Mouse (Mus musculus) C2C12 (cell line): ENCODE data around the gene Mok. TPM values are rescaled to one million over a fixed set of nuclear protein-coding genes. Genes with fewer than 3 reads are reported as not detected.

ENCODE experiments used
- H3K27me3 ChIP-seq: one replicate; pipeline ENCODE4 v1.6.1; 2011; ENCODE audit not compliant: control insufficient read depth, insufficient read depth, insufficient read length
- H3K36me3 ChIP-seq: one replicate; pipeline ENCODE4 v1.6.1; 2011; ENCODE audit not compliant: control insufficient read depth, insufficient read depth
- H3K4me3 ChIP-seq: one replicate; pipeline ENCODE4 v1.5.1; 2011; ENCODE audit warnings: mild to moderate bottlenecking, control low read depth; ENCODE audit not compliant: poor library complexity, insufficient read depth, severe bottlenecking
- H3K79me2 ChIP-seq: one replicate; pipeline ENCODE4 v1.6.1; 2011; ENCODE audit not compliant: control insufficient read depth, insufficient read depth
- H3K79me3 ChIP-seq: one replicate; pipeline ENCODE4 v1.6.1; 2011; ENCODE audit warnings: low read depth, control low read depth
- H3ac ChIP-seq: one replicate; pipeline ENCODE3; 2011; ENCODE audit warnings: low read depth; ENCODE audit not compliant: control insufficient read depth, insufficient read length
- CEBPB ChIP-seq: IDR thresholded peaks from one replicate; pipeline ENCODE4 v1.6.1; 2011; ENCODE audit warnings: low read depth, mild to moderate bottlenecking, control low read depth, moderate library complexity
- CTCF ChIP-seq: IDR thresholded peaks from one replicate; pipeline ENCODE4 v1.5.1; 2011; ENCODE audit not compliant: control insufficient read depth, insufficient read depth, insufficient read length
- FOSL1 ChIP-seq: IDR thresholded peaks from one replicate; pipeline ENCODE4 v1.8.0; 2011; ENCODE audit warnings: mild to moderate bottlenecking, low read length; ENCODE audit not compliant: poor library complexity, insufficient read depth, severe bottlenecking
- MAX ChIP-seq: IDR thresholded peaks from one replicate; pipeline ENCODE4 v1.6.1; 2011; ENCODE audit warnings: mild to moderate bottlenecking, control low read depth
- MYOD1 ChIP-seq: IDR thresholded peaks from one replicate; pipeline ENCODE4 v1.6.1; 2011; ENCODE audit warnings: low read depth; ENCODE audit not compliant: control insufficient read depth, insufficient read length
- MYOG ChIP-seq: IDR thresholded peaks from one replicate; pipeline ENCODE4 v1.6.1; 2011; ENCODE audit not compliant: control insufficient read depth, insufficient read length; ENCODE audit errors: extremely low read depth
- USF1 ChIP-seq: IDR thresholded peaks from one replicate; pipeline ENCODE4 v1.6.1; 2011; ENCODE audit warnings: low read depth, mild to moderate bottlenecking, control low read depth, moderate library complexity
- polyA plus RNA-seq: library from polyadenylated mRNA; unstranded; fragments of >200 nt; fragmentation: generic; extraction: Trizol; gene quantifications from one replicate; pipeline ENCODE4 v1.2.1, GENCODE M21; 2012; ENCODE audit warnings: missing spikeins

Mok gene
- polyA plus RNA-seq, 1 experiment: 2.0 TPM

DNA sequence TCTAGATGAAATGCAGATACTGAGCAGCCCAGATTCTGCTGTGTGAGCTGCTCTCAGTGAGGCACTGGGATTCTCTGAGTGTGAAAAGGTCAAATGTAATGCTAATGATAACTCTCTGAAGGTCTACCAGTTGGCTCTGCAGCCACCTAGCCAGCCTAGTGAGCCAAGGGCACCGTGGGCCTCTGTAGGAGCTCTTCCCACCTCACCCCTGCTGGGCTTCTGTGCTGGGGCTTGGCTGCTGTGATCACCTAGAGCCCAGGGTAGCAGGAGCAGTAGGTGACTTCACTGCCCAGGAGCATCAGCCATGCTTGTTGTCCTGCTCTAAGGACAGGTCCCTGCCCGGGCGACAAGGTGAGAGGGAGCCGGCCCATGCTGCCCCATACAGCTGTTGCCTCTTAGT is 41.5 kb downstream of the Mok start:
- H3K27me3 ChIP-seq: no peaks in the 10 kb centered on the region
- H3K79me3 ChIP-seq: peaks cover 3% of the 10 kb centered on the region
- H3ac ChIP-seq: no peak overlapping the region
- no peak overlapping the region for H3K4me3 ChIP-seq
- no peaks in the 10 kb centered on the region for H3K36me3 ChIP-seq
- peaks cover 18% of the 10 kb centered on the region for H3K79me2 ChIP-seq
- TF ChIP-seq MYOD1 (no peak), CTCF (no peak), CEBPB (no peak), FOSL1 (no peak), MAX (no peak), MYOG (no peak), USF1 (no peak)

DNA sequence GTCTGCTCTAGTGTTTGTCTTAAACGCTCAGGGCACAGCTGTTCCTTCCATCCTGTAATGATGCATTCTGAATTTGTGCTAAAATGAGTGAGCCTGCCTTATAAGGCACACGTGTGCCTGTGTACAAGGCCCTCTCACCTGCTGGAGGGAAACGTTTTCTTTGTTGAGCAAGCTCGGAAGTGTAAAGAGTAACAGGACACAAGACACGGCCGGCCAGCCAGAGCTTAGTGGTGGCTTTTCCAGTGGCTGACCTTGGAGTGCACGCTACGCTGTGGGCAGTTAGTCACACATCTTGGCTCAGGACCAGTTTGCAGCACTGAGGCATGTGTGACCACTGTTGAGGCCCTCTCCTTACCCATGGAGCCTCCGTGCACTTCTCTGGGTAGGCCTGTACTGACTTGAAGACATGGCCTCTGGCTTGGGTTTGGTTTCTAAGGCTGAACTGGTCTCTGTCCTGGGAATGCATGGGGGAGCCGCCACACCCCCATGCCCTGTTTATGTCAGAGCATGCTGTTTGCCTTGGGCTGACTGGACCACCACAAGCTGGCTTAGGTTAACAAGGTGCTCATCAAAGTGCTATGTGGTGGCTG is 42.8 kb downstream of the Mok start:
- TF ChIP-seq MAX (peak; percentile 95), MYOD1 (peak; percentile 54), MYOG (no peak), FOSL1 (no peak)

DNA sequence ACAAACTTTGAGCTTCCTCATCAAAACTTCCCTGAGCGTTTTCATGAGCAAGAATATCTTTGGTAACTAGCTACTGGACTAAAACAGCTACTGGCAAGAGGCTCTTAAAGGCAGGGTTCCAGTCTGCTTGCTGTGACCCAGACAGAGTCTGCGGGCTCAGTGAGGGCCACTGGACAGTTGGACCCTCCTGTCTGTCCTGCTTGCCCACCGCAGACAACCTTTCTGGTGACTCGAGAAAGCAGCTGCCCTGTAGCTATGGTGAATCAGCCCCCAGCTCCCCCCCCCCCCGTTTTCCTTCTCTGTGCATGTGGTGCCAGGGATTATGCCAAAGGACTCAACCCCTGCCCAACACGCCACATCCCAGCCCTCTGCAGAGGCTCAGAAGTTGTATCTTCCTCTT is 43.5 kb downstream of the Mok start:
- H3ac ChIP-seq: no peak overlapping the region
- peaks cover 3% of the 10 kb centered on the region for H3K36me3 ChIP-seq
- TF ChIP-seq CEBPB: no peak
- peak; percentile 50 for TF ChIP-seq MYOD1
- H3K79me2 ChIP-seq: peaks cover 18% of the 10 kb centered on the region
- peaks cover 3% of the 10 kb centered on the region for H3K79me3 ChIP-seq
- no peak overlapping the region for H3K4me3 ChIP-seq
- H3K27me3 ChIP-seq: no peaks in the 10 kb centered on the region

More for the DNA sequence above, 42.8 kb downstream of the Mok start:
- Histone ChIP-seq H3K79me3 (peaks cover 3% of the 10 kb centered on the region), H3K27me3 (no peaks in the 10 kb centered on the region), H3ac (no peak overlapping the region), H3K79me2 (peaks cover 18% of the 10 kb centered on the region), H3K4me3 (no peak overlapping the region), H3K36me3 (peaks cover 3% of the 10 kb centered on the region)

DNA sequence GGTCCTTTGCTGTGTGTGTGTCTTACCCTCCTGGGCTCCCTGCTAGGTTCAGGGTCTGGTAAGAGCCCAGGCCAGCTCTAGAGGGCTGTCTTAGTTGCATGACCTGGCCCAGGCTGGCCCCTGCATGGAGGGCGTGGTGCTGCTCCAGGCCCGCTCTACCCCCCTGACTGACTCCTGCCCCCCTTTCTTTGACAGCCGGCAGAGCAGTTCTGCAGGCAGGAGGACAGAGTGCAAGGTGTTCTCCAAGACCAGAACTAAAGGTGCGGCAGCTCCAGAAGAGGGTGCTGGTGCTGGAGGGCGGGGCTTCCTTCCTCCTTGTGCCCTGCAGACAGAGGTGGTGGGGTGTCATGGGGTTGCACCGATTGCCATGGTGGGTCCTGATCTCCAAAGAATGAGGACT is 44.0 kb downstream of the Mok start:
- peaks cover 3% of the 10 kb centered on the region for H3K36me3 ChIP-seq
- peaks cover 3% of the 10 kb centered on the region for H3K79me3 ChIP-seq
- TF ChIP-seq FOSL1 (no peak), CTCF (no peak), USF1 (no peak), MYOD1 (no peak), CEBPB (no peak), MYOG (no peak), MAX (no peak)
- H3ac ChIP-seq: no peak overlapping the region
- no peak overlapping the region for H3K4me3 ChIP-seq
- no peaks in the 10 kb centered on the region for H3K27me3 ChIP-seq
- peaks cover 18% of the 10 kb centered on the region for H3K79me2 ChIP-seq

DNA sequence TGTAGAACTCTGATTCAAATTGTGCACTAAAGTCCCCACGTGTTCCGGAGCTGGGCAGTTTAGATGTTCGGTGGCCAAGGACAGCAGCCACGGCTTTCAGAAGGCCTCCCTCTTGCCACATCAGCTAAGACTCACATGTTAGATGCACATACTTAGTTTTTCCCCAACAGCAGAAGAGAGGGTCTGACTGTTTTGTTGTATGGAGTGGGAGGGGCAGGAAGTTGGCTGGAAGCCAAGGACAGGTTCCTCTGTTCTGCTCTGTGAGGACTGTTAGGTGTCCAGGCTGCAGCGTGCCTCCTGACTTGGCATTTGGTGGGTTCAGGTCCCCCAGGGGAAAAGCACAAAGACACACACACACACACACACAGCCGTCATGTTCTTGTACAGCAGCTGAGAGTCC is 45.7 kb downstream of the Mok start:
- Histone ChIP-seq H3K79me3 (no peaks in the 10 kb centered on the region), H3K79me2 (peaks cover 34% of the 10 kb centered on the region), H3K36me3 (peaks cover 3% of the 10 kb centered on the region), H3ac (no peak overlapping the region), H3K27me3 (no peaks in the 10 kb centered on the region), H3K4me3 (no peak overlapping the region)
- TF ChIP-seq MAX (no peak), CTCF (no peak), MYOD1 (no peak), USF1 (no peak), CEBPB (no peak), MYOG (no peak), FOSL1 (no peak)

- TF ChIP-seq USF1 (no peak), CEBPB (no peak), MYOD1 (no peak), MAX (no peak), CTCF (no peak), FOSL1 (no peak), MYOG (no peak)
- Histone ChIP-seq H3K79me2 (peaks cover 31% of the 10 kb centered on the region), H3K36me3 (peaks cover 3% of the 10 kb centered on the region), H3ac (no peak overlapping the region), H3K79me3 (no peaks in the 10 kb centered on the region), H3K4me3 (no peak overlapping the region), H3K27me3 (no peaks in the 10 kb centered on the region)
These were observed 49.7 kb downstream of the Mok start for GRCm38 (mm10) chr12:110791026-110791425.

GRCm38 (mm10) chr12:110790580-110790979 is 50.2 kb downstream of the Mok start:
- Histone ChIP-seq H3ac (no peak overlapping the region), H3K79me2 (peaks cover 31% of the 10 kb centered on the region), H3K4me3 (no peak overlapping the region), H3K79me3 (no peaks in the 10 kb centered on the region), H3K36me3 (peaks cover 3% of the 10 kb centered on the region), H3K27me3 (no peaks in the 10 kb centered on the region)
- no peak for TF ChIP-seq USF1
- no peak for TF ChIP-seq MAX
- no peak for TF ChIP-seq MYOD1
- no peak for TF ChIP-seq FOSL1
- no peak for TF ChIP-seq MYOG
- no peak for TF ChIP-seq CTCF
- TF ChIP-seq CEBPB: no peak
